Mouse (Mus musculus) ovary, adult 18-20 months (tissue): ENCODE data around the gene Htr1f.
"Not testable (repeated sequence)": the region's sequence is repeated elsewhere in the genome, so short reads cannot be mapped to it uniquely, and the experiment has no call there.

Experiments used
- DNase-seq: peaks from one replicate; pipeline ENCODE4 v3.0.0; 2022; ENCODE audit warnings: low spot score, mixed read lengths

Htr1f gene

DNA sequence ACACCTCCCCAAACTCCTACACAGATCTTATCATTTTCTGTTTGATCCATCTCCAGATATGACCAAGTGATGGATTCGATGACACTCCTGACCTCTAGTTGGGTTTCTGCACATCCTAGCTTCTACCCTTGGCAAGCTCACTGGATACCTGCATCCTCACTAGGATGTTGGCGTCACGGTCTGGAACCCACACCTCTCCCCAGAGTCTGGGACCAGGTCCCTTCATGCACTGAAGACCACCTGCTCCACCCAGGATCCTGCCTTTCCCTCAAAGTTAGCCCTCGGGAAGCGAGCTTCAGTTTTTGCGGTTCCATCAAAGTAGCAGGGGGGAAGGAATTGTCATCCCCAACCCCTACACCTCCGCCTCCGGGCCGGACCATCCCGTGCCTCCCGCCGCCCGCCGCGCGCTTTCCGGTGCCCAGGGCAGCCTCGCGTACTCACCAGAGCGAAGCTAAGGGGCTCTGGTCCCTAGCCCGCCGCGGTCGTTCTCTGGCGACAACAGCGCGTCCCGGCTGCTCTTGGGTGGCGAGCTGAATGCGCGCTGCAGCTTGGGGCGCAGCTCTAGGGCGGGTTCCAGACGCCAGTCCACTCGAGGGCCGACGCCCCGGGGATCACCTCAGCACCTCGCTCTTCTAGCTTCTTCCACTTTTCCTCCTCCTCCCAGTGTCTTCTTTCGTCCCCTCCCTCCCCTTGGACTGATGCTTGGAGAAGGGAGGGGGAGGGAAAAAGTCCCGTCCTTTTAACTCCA lies at the start of gene Htr1f:
Gene Htr1f, minus strand, starts transcription at position 671 of the 748 bp plus-strand sequence.
- no peak for DNase-seq

DNA sequence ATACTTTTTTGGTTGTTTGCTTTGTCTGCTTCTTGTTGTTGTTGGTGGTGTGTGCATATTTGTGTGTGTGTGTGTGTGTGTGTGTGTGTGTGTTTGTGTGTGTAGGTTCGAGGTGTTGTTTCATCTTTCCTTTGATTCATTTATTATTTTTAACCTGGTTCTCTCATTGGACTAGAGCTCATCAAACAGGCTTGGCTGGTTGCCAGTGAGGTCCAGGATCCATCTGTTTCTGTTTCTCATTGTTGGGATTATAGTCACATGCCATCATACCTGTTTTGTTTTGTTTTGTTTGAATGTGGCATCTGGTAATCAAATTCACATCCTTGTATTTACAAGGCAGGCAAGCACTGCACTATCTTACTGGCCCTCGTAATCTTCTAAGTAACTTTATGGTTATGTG lies 34.1 kb upstream of the Htr1f start:
- no peak for DNase-seq

DNA sequence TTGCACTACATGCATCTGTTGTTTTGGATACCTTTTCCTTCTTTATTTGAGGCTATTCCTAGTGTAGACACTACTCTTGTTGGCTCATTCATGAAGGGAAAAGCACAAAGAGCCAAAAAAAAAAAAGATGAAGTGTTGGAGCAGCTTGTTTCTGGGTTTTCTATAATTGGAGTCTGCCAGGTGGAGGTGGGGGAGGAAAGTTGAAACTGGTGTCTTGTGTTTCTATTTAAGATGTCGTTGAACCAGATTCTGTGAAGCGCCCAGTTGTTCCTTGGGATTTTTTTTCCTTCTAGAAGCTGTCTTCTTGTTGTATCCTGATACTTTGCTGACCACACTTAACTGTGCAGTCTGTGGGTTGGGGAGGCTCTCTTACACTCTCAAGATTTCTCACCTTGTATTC lies 23.7 kb upstream of the Htr1f start:
- no peak for DNase-seq

DNA sequence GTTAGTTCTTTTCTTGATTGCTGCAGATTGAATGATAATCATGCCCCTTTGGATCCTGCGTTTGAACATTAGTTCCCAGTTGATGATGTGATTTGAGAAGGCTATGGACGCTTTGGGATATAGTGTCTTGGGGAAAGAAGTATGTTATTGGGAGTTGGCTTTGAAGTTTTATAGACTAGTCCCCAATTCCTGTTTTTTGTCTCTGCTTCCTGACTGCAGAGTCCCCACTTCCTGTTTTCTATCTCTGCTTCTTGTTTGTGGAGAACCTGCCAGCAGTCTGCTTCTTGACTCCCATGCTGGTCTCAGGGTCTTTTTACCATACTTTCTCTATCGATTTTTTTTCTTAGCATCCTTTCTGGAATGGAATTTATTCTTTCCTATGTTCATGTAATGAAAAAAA lies 22.2 kb upstream of the Htr1f start:
- no peak for DNase-seq

DNA sequence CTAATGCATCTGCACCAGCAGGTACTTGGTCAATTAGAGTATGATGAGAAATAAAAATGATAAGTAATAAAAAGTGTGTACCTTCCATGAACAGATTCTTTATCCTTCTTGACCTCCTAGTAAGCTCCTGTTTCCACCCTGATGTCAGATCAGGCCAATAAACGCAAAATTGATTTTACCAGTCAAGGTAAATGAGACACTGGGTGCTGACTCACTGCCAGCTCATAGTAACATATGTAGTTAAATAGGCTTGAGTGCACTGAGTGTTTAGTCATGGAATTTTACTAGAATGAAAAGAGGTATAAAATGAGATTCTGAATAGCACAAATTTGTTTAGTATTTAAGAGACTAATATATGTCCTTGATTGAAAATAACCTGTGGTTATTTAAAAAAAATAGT lies 6.6 kb upstream of the Htr1f start:
- DNase-seq: no peak

DNA sequence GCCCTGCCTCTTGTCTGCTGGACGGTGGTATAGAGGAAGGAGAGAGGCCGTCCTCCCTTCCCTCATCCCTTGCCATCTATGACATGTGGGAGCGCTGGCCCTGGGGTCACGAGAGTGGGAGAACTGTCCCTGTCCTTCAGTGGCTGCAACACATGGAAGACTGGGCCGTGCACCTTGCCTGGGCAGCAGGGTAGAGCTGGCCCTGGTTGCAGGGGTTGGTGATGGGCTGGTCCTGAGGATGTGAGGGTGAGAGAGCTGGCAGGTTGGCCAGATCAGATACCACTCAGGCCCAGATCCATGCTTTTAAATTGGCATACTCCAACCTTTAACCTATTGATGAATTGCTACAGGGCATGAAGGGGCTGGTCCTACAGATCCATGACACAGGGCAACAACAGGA lies 12.1 kb downstream of the Htr1f start:
- no peak for DNase-seq

DNA sequence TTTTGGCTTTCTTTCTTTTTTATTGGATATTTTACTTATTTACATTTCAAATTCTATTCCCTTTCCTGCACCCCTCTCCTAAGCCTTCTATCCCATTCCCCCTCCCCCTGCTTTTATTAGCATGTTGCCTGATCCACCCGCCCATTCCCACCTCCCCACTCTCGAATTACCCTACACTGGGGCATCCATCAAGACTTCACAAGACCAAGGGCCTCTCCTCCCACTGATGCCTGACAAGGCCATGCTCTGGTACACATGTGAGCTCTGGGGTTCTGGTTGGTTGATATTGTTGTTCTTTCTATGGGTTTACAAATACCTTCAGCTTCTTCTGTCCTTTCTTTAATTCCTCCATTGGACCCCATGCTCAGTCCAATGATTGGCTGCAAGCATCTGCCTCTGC lies 22.2 kb downstream of the Htr1f start:
- no peak for DNase-seq

DNA sequence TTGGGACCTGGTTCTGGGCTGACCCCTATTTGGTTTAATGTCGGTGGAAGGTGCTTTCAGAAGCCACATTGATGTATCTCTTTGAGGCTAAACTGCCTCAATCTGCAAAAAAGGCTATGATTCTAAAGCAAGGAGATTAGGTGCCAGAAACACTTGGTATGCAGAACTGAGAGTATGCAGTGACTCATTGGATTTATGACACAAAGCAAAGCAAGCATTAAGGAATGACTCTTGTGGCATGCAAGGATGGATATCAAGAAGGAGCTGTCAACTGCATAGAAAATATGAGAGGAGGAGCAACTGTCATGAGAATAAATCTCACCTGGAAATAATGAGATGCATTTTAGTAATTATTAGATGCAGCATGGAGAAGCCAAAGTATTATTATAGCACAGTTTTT lies 35.8 kb downstream of the Htr1f start:
- no peak for DNase-seq

DNA sequence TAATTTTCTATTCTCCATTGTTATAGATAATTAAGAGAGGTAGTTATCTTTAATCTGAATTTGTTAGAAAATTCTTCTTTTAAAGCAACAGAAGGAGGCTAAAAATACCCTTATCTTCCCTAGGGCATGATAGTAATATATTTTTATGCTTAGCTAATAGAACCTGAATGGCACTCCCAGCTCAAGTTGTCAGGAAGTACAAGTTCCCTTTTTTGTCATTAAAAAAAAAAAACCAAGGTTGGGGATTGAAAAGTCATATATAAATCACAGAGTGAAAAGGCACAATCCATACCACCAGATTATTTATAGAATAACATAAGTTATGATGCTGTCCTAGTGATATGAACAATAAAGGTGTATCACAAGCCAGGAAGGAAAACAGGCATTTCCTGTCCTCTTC lies 39.4 kb downstream of the Htr1f start:
- no peak for DNase-seq

DNA sequence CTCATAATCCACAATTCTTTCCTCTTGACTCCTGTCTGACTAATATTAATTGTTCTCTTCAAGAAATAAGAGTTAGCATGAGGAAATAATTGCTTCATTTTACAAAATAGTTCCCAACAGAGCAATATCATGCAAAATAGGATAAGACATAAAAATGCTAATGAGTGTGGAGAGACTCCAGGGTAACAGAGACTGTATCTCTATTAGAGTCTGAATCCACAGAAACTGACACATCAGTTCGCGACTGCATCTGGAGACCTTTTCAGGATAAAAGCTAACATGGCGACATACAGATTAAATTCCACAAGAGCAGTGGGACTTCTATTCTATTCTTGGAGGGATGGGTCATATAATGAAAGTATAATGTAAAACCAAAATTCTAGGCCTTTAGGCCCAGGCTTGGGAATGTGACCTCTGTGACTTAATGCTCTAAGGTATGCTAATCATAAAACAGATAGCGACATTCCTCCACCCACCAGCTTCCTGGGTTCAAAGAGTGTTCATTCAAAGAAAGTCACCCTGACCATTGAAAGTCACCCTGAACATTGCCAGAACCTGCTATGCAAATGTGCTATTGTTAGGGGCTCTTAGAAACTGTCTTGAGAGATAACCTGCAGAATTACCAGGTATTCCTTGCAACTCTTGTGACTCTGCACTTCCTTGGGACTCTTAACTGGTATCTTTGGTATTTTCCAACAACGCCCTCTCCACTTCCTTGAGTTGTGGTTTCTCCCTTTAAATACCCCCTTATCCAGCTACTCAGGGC lies 67.8 kb downstream of the Htr1f start:
- DNase-seq: not testable (repeated sequence)

DNA sequence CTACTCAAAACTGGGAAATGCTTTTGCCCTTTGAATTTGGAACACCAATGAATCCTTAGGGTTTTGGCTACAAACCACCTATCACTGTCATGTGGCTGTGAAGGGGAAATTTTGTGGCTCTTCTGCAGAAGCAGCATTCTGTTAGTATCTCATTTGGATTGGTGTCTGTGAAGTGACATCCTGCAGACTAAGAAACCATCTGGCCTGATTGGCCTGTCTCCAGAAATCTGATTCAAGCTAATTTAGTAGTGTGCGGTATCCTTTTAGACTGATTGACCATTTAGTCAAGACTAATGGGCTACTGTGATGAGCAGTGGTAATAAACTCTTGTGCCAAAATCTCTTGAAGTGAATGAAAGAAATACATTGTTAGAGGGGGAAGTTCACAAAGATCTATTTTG lies 76.0 kb downstream of the Htr1f start:
- DNase-seq: no peak

DNA sequence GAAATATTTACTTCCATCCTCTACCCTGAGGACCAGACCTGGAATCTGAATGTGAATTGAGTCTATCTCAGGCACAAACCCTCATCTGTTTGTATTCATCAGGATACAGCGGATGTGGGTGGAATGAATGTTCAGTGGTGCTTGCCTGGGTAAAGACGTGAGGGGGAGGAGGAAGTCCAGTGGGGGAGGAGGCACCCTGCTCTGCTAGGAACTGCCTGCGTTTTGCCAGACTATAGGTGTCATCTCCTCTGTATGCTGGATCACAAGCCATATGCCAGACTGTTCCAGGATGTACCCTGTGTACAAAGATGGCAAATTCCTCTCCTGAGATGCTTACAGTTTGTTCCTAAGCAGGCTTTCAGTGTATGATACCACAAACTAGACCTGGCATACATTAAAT lies 83.3 kb downstream of the Htr1f start:
- DNase-seq: no peak

DNA sequence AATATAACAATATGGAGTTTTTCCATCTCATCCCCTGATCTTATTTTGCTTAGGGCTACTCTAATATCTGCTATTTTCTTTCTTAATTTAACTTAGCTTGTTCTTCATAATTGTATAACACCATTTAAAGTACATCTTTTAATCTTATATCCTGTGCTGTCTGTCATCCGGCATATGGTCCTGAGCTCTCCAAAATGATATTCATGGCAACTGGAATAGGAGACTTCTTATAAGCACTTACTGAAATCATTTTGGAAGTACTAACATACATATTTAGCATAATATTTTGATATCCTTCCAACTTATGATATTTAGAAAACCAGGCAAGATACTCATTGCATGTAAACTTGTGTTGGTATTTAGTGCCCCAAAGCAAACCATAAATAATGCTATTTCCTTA lies 86.9 kb downstream of the Htr1f start:
- DNase-seq: no peak

DNA sequence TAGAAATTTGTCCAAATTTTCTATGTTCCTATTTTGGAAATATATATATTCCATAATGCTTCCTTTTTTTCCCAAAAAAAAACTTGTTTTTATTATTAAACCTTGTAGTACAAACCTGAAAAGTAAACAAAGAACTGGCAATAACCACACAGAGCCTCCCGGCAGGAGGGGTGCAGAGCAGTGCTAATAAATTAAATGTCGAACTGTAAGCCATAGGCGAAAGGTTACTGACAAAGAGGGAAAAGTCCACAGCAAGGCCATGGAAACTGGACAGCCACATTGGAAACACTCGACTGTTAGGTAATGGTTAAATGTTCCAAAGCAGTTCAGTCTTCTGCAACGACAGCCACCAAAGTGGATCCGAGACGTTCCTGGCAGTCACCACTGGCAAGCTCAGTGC lies 87.5 kb downstream of the Htr1f start:
- no peak for DNase-seq

DNA sequence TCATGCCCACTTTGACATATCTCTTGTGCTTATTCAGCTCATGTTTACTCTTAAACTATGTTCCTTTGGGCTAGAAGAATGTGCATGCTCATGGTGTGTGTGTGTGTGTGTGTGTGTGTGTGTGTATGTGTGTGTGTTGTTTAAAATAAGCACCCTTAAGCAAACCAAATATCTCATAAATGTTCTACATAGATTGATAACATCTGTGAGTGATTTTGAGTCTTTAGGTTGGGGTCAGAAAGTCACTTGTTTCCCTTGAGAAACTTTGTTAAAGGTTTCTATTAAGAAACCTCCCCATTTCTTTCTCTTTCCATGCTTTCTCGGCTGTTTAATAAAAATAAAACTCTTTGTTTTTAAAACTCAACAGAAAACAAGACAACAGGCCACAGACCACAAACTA lies 88.1 kb downstream of the Htr1f start:
- DNase-seq: no peak

DNA sequence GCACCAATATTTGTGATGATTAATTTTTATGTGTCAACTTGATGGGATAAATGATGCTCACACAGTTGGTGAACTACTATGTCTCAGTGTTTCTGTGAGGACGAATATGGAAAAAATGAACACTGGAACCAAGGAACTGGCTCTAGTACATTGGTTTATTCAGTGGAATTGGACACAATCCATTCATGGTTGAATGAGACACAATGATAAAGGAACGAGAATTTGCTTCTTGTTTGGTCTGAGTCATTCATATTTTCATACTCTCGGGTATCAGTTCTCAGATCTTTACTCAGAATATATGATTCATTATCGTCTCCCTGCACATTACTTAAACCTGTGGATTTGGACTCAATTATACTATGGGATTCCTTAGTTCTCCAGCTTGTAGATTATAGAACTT lies 90.4 kb downstream of the Htr1f start:
- no peak for DNase-seq

DNA sequence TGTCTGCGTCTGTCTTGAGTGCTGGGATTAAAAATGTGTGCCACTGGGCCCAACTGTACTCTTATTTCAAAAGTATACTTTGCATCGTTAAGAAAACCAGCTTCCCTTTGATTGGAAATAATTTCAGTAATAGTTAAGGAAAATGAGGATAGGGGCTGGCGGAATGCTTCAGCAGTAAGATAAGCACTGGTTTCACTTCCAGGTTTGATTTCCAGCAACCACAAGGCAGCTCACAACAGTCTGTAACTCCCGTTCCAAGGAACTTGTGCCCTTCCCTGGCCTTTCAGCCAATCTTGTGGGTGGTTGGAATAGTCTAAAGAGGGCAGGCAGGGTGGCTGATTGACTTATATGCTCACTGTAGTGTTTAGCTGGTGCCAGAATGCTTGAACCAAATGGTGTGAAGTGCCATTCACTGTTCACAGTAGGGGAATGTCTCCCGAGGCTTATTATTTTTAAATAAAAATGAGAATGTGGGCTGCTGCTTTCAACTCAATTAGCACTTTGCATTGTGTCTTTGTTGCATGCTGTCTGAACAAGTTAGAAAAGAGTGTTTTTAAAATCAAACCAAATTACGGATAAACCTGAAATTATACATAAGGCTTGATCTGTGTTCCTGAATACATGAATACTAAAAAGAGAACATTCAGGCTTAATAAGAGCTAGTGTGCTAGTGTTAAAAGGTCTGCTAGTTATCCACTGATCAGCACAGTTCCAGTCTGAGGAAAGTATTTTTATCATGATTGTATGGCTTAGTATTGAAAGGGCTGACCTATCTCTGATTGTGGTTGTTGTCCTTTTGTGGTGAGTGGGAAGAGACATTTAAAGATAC lies 103.4 kb downstream of the Htr1f start:
- no peak for DNase-seq

DNA sequence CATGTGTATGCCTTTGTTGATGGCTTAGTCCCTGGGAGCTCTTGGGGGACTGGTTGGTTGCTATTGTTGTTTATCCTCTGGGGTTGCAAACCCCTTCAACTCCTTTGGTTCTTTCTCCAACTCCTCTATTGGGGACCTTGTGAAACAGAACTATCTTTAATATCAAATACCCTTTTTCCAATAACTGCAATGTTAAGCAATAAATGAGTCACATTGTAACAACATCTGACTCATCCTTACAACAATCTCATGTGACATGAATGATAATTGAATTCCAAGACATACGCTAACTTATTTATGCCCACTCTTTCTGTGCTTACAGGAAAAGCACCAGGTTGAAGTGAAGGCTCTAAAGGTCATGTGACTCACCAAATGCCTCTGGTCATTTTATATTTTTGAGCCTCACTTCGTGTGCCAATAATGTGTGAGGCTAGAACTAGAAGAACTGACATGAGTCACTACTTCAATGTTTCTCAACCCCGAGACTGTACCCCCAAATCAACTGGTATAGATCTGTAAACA lies 116.3 kb downstream of the Htr1f start:
- no peak for DNase-seq

DNA sequence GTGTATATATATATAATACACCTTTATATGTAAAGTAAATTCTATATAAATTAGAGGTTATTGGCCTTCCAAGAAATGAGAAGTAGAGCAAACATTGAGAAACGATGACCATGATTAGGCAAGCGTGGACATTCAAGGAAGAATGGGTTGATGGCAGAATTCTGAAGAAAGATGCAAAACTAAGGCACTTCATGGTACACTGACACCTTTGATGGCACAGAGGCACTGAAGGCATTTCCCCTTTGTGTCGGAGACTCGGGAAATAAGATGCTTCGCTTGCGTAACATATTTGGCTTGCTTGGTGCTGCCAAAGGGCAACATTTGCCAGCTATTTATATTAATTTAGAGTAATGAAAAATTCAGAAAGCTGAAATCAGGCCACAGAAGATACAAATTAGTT lies 118.1 kb downstream of the Htr1f start:
- no peak for DNase-seq

DNA sequence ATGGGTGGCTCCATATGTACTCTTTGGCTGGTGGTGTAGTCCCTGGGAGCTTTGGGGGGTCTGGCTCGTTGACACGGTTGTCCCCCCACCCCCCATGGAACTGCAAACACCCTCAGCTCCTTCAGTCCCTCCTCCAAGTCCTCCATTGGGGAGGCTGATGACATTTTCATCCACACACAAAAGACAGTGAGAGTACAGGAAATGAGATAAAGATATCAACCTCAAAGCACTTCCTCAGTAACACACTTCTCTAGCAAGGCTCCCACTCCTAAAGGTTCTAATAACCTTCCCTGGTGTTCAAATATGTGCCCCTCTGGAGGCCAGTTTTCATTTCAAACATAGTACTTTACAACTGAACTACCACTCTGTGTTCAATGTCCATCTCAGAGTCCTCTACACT lies 118.6 kb downstream of the Htr1f start:
- DNase-seq: no peak

DNA sequence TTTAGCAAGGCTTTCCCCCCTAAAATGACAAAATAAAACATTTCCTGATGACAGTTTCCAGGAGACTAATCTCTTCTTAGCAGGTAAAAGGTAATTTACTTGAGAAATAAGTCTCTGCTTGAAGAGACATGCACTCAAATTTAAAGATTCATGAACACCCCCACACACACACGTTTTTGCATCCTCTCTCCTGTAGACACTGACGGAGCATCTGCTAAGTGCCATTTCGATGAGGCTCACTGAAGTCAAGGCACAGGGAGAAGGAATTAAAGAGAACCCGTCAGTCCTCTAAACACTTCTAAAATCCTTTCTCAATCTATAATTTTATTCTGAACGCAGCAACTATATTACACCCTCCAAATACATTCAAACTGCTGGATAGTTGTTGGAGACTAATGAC lies 131.0 kb downstream of the Htr1f start:
- DNase-seq: no peak

DNA sequence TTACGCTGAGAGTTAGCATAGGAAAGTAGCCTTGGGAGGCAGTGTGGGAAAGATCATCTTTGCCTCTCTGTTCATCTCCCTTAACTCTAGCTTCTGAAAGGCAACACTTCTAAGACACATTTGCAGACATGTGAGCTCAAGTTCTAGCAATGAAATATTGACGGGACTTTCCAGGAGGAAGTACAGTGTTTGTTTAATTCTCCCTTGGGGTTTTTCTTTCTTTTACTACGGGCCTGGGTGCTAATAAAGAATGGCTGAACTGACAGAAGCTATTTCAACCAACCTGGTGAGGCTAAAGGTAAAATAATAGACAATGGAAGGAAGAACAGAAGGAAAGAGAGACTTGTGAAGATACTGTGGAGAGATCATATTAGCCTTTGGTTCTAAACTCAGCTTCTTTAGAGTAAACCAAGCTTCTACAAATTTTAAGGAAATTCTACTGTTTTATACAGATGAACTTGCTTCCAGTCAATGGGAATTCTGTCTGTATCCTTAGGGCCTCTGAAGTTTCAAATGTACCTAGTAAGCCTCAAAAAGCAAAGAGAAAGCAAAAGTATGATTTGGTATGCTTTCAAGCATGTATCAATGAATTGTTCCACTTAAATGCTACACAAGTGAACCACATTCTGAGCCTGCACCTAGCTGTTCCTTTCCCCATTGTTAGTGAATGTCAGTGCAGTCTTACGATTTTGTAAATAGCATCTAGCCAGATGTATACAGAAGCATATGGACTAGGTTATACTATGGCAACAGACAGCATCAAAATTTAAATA lies 131.9 kb downstream of the Htr1f start:
- DNase-seq: no peak
